Mouse (Mus musculus) hindbrain, embryonic 13.5 days (tissue): ENCODE data around the gene Gatc. TPM values are rescaled to one million over a fixed set of nuclear protein-coding genes. Genes with fewer than 3 reads are reported as not detected.
"Not testable (repeated sequence)": the region's sequence is repeated elsewhere in the genome, so short reads cannot be mapped to it uniquely, and the experiment has no call there.

Experiments used
- ATAC-seq: fragments of 200-750 bp; cut with Nextera tagmentation; 2 replicates; pipeline ENCODE4 v1.8.0; 2017; ENCODE audit warnings: moderate TSS enrichment; ENCODE audit not compliant: low FRiP score
- H3K27ac ChIP-seq: fragments of 300-500 bp; sonication (generic); 2 replicates; pipeline ENCODE4 v1.5.1; 2015; ENCODE audit warnings: inconsistent platforms, mild to moderate bottlenecking, moderate library complexity
- H3K27me3 ChIP-seq: fragments of 300-500 bp; sonication (generic); 2 replicates; pipeline ENCODE4 v1.6.1; 2015; ENCODE audit warnings: mild to moderate bottlenecking, inconsistent platforms
- H3K36me3 ChIP-seq: fragments of 300-500 bp; sonication (generic); 2 replicates; pipeline ENCODE4 v1.6.1; 2015; ENCODE audit warnings: mild to moderate bottlenecking, inconsistent platforms
- H3K4me1 ChIP-seq: fragments of 300-500 bp; sonication (generic); replicated peaks from 2 replicates; pipeline ENCODE4 v1.6.1; 2015; ENCODE audit warnings: inconsistent platforms
- H3K4me2 ChIP-seq: fragments of 300-500 bp; sonication (generic); 2 replicates; pipeline ENCODE4 v1.6.1; 2015; ENCODE audit warnings: inconsistent platforms, mild to moderate bottlenecking, moderate library complexity
- H3K4me3 ChIP-seq: fragments of 300-500 bp; sonication (generic); 2 replicates; pipeline ENCODE4 v1.5.1; 2015; ENCODE audit warnings: mild to moderate bottlenecking, inconsistent platforms
- H3K9ac ChIP-seq: fragments of 300-500 bp; sonication (generic); 2 replicates; pipeline ENCODE4 v1.6.1; 2015; ENCODE audit warnings: mild to moderate bottlenecking, inconsistent platforms
- H3K9me3 ChIP-seq: fragments of 300-500 bp; sonication (generic); 2 replicates; pipeline ENCODE4 v1.6.1; 2016; ENCODE audit warnings: inconsistent platforms
- WGBS: fragments of 180-500 bp; shearing (Covaris S2); methylation state at CpG from one replicate; pipeline ENCODE4 v1.1.7; 2015; 5-methylcytosine and 5-hydroxymethylcytosine counted together
- polyA plus RNA-seq: library from polyadenylated mRNA; unstranded; fragments of >200 nt; fragmentation: Nextera tagmentation; extraction: Ambion mirVana; gene quantifications from 2 replicates; pipeline ENCODE4 v1.2.1, GENCODE M21; 2015

The Gatc gene
- 31.8 and 32.6 TPM in 2 replicates for polyA plus RNA-seq

- ATAC-seq, result peak; percentile 88
- peaks cover 26% of the 10 kb centered on the region for H3K4me1 ChIP-seq
- peaks cover 51% of the 10 kb centered on the region for H3K36me3 ChIP-seq
- H3K9me3 ChIP-seq, result no peaks in the 10 kb centered on the region
- peak within 1 kb of the TSS; percentile 77 for H3K4me2 ChIP-seq
- H3K9ac ChIP-seq, result peak within 1 kb of the TSS; percentile 92
- peak within 1 kb of the TSS; percentile 93 for H3K27ac ChIP-seq
- no peaks in the 10 kb centered on the region for H3K27me3 ChIP-seq
- peak within 1 kb of the TSS; percentile 88 for H3K4me3 ChIP-seq
- under 1% methylated on average over 62 of the region's 62 CpGs for WGBS
These were observed at the start of gene Gatc, which contains the start of gene Triap1 for GRCm38 (mm10) chr5:115340577-115341313. TSS of gene Gatc (minus strand) at chr5:115341178. TSS of gene Triap1 (plus strand) at chr5:115341225.

- not testable (repeated sequence) for H3K36me3 ChIP-seq, H3K4me2 ChIP-seq, ATAC-seq, H3K27ac ChIP-seq, H3K9ac ChIP-seq, H3K4me3 ChIP-seq, H3K27me3 ChIP-seq, H3K9me3 ChIP-seq, H3K4me1 ChIP-seq
- WGBS, result 93% methylated on average over 2 of the region's 2 CpGs
These were observed 37.9 kb upstream of the Gatc start for GRCm38 (mm10) chr5:115378882-115379281.

GRCm38 (mm10) chr5:115375436-115375835, 34.5 kb upstream of the Gatc start:
- Histone ChIP-seq H3K9ac (no peak overlapping the region), H3K27me3 (no peaks in the 10 kb centered on the region), H3K4me1 (peaks cover 10% of the 10 kb centered on the region), H3K36me3 (no peaks in the 10 kb centered on the region), H3K4me2 (no peak overlapping the region), H3K9me3 (peaks cover 3% of the 10 kb centered on the region; the same call in 1 of the 2 replicates), H3K4me3 (no peak overlapping the region), H3K27ac (no peak overlapping the region)
- no peak for ATAC-seq
- WGBS, result 91% methylated on average over 2 of the region's 2 CpGs

GRCm38 (mm10) chr5:115374204-115374820, 33.3 kb upstream of the Gatc start:
- Histone ChIP-seq H3K9ac (peak overlapping the region; percentile 70), H3K4me1 (peaks cover 10% of the 10 kb centered on the region), H3K4me3 (peak overlapping the region; percentile 34), H3K9me3 (peaks cover 3% of the 10 kb centered on the region; the same call in 1 of the 2 replicates), H3K4me2 (peak overlapping the region; percentile 67), H3K27ac (peak overlapping the region; percentile 77), H3K36me3 (no peaks in the 10 kb centered on the region), H3K27me3 (no peaks in the 10 kb centered on the region)
- 9% methylated on average over 11 of the region's 11 CpGs for WGBS
- no peak for ATAC-seq

- Histone ChIP-seq H3K4me3 (peak overlapping the region; percentile 34), H3K36me3 (no peaks in the 10 kb centered on the region), H3K9me3 (peaks cover 3% of the 10 kb centered on the region; the same call in 1 of the 2 replicates), H3K4me1 (peaks cover 10% of the 10 kb centered on the region), H3K27me3 (no peaks in the 10 kb centered on the region), H3K9ac (peak overlapping the region; percentile 70), H3K27ac (peak overlapping the region; percentile 77), H3K4me2 (peak overlapping the region; percentile 67)
- WGBS, result 6% methylated on average over 26 of the region's 26 CpGs
- peak; percentile 74 for ATAC-seq
These were observed 32.6 kb upstream of the Gatc start for GRCm38 (mm10) chr5:115373441-115374203.

GRCm38 (mm10) chr5:115371736-115372135, 30.8 kb upstream of the Gatc start:
- Histone ChIP-seq H3K9ac (no peak overlapping the region), H3K36me3 (no peaks in the 10 kb centered on the region), H3K27me3 (no peaks in the 10 kb centered on the region), H3K4me1 (peaks cover 10% of the 10 kb centered on the region), H3K4me3 (no peak overlapping the region), H3K9me3 (peaks cover 3% of the 10 kb centered on the region; the same call in 1 of the 2 replicates), H3K27ac (no peak overlapping the region), H3K4me2 (no peak overlapping the region)
- ATAC-seq, result no peak
- 22% methylated on average over 9 of the region's 9 CpGs for WGBS

GRCm38 (mm10) chr5:115364782-115365181, 23.8 kb upstream of the Gatc start:
- WGBS, result 89% methylated on average over 4 of the region's 4 CpGs
- H3K27ac ChIP-seq, result no peak overlapping the region
- H3K9ac ChIP-seq, result no peak overlapping the region
- no peaks in the 10 kb centered on the region for H3K9me3 ChIP-seq
- H3K36me3 ChIP-seq, result no peaks in the 10 kb centered on the region
- no peak for ATAC-seq
- peaks cover 7% of the 10 kb centered on the region for H3K4me1 ChIP-seq
- H3K27me3 ChIP-seq, result no peaks in the 10 kb centered on the region
- no peak overlapping the region for H3K4me3 ChIP-seq
- no peak overlapping the region for H3K4me2 ChIP-seq

GRCm38 (mm10) chr5:115362819-115363714, 22.1 kb upstream of the Gatc start:
- Histone ChIP-seq H3K9me3 (no peaks in the 10 kb centered on the region), H3K27ac (peak overlapping the region; percentile 67; the same call in 1 of the 2 replicates), H3K4me2 (0 out of 2 replicates have a peak overlapping the region, but pooled peaks have one; percentile 15), H3K9ac (peak overlapping the region; percentile 35; the same call in 1 of the 2 replicates), H3K4me3 (no peak overlapping the region), H3K4me1 (peaks cover 10% of the 10 kb centered on the region), H3K27me3 (no peaks in the 10 kb centered on the region), H3K36me3 (no peaks in the 10 kb centered on the region)
- WGBS, result 10% methylated on average over 16 of the region's 19 CpGs
- ATAC-seq, result 0 out of 2 replicates have a peak, but pooled peaks have one; percentile 49

- H3K27ac ChIP-seq, result no peak overlapping the region
- WGBS, result 18% methylated on average over 7 of the region's 7 CpGs
- no peak overlapping the region for H3K4me3 ChIP-seq
- no peak overlapping the region for H3K4me2 ChIP-seq
- no peak for ATAC-seq
- peaks cover 10% of the 10 kb centered on the region for H3K4me1 ChIP-seq
- no peak overlapping the region for H3K9ac ChIP-seq
- no peaks in the 10 kb centered on the region for H3K36me3 ChIP-seq
- no peaks in the 10 kb centered on the region for H3K27me3 ChIP-seq
- H3K9me3 ChIP-seq, result no peaks in the 10 kb centered on the region
These were observed 21.2 kb upstream of the Gatc start for GRCm38 (mm10) chr5:115362216-115362615.

- no peaks in the 10 kb centered on the region for H3K9me3 ChIP-seq
- ATAC-seq, result no peak
- no peaks in the 10 kb centered on the region for H3K36me3 ChIP-seq
- peaks cover 10% of the 10 kb centered on the region for H3K4me1 ChIP-seq
- no peak overlapping the region for H3K27ac ChIP-seq
- WGBS, result 66% methylated on average over 5 of the region's 5 CpGs
- no peak overlapping the region for H3K4me3 ChIP-seq
- H3K9ac ChIP-seq, result no peak overlapping the region
- H3K4me2 ChIP-seq, result no peak overlapping the region
- H3K27me3 ChIP-seq, result no peaks in the 10 kb centered on the region
These were observed 18.9 kb upstream of the Gatc start for GRCm38 (mm10) chr5:115359851-115360372.

- Histone ChIP-seq H3K4me3 (no peak overlapping the region), H3K4me1 (peaks cover 10% of the 10 kb centered on the region), H3K27me3 (no peaks in the 10 kb centered on the region), H3K4me2 (no peak overlapping the region), H3K9me3 (no peaks in the 10 kb centered on the region), H3K27ac (no peak overlapping the region), H3K9ac (no peak overlapping the region), H3K36me3 (no peaks in the 10 kb centered on the region)
- WGBS, result 83% methylated on average over 8 of the region's 8 CpGs
- ATAC-seq, result no peak
These were observed 18.5 kb upstream of the Gatc start for GRCm38 (mm10) chr5:115359438-115359837.
